Mouse (Mus musculus): Measurements from ENCODE around the gene Bag5. TPM values are rescaled to one million over a fixed set of nuclear protein-coding genes. Genes with fewer than 3 reads are reported as not detected.

Gene Bag5
- total RNA-seq, 2 experiments from 2014 or later = 10.8 to 21.8 TPM

DNA sequence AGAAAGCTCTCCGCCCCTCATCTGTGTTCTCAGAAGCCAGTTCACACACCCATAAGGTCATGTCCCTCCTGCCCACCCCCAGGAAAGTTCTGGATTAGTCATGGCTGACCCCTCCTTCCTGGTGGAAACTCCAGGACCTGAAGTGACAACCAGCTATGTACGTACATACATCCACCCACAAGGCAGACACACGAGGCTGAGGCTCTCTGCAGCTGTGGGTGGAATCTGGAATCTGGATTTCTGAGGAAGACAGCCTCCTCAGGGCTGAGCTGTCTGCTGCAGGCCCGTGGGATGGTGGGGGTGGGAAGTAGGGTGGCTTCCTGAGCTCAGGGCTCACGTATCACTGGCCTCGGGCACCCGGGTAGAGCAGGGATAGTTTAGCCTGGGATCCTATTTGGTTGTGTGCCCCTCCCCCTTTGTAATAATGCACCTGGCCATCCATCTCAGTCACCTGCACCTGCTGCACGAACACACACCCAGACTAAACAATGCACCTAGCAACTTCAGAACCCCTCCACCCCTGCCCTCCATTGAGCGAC, 12.1 kb downstream of the Bag5 start:
- no peak for ATAC-seq (ENCODE audit: poor library complexity, severe bottlenecking)

DNA sequence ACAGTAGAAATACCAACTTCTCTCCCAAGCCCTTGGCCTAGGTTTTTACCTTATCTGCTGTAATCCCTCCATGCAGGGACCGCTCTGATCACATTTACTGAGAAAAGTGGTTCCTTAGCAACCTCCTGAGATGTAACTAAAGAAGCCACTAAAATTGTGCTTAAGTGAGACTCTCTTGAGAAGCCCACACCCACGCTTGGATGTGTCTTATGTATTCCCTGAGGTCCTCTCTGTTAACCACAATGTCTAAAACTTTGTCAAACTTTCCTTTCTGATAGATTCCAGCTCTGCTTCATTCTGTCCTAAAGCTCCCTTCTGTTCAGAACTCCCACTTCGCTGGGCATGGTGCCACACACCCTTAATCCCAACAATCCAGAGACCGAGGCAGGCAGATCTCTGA, 13.5 kb downstream of the Bag5 start:
- no peak for ATAC-seq (ENCODE audit: poor library complexity, severe bottlenecking)

DNA sequence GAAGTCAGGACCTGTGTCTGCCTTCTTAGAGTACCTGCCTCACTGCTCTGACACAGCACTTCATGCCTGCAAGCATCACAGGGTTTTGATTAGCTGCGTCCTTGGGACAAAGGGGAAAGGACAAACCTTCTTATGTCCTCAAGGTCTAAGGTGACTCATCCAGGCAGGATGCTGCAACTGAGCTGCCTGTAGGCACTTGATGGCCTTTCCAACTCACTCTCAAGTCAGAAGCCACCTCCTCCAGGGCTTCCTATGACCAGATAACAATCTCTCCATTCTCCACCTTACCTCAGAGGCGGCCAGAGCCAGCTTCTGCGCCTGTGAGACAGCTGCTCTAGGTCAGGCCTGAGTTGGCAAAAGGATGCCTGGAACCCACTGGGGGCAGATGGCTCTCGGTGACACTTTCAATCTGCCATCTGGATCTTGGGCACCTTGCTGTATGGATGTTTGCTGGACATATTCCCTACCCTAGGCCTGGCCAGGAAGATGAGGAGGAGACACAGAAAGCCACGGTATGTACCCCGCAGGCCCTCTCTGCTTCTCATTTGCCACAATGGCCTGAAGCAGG, 14.6 kb downstream of the Bag5 start:
- no peak for ATAC-seq (ENCODE audit: poor library complexity, severe bottlenecking)

DNA sequence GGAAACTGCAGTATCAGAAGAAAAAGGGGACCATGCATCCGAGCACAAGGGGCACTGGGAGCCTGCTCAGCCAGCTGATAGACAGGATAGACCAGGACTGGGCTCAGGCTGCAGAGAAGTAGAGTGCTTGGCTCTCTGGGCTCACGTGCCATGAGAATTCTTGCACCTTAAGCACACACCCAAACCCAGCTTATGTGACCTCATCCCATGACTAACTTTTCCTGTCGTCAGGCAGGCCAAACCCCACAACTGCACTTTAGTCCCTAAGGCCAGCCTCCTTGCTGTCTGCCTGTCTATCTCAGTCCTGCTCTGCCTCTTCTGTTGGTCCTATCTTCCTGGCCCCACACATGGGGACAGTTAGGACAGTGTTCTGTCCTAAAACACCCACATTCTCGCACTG, 15.3 kb downstream of the Bag5 start:
- no peak for ATAC-seq (ENCODE audit: poor library complexity, severe bottlenecking)

DNA sequence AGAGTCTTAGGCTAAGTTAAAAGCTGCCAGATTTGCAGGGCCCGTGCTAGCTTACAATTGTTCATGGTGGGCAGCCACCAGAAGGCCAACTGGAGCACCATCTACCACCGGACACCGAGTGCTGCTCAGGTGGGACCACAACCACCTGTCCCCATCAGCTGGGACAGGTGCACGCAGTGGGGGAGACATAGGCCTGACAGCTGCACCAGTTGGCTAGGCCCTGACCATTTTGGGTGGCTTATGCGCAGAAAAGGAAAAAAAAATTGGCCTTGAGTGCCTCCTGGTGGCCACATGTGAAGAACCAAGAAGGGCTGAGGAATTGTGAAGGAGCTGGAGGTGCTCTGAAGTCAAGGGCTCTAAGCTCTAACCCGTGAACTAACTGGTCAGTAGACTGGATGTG, 16.8 kb downstream of the Bag5 start:
- ATAC-seq (ENCODE audit: poor library complexity, severe bottlenecking) = peak; percentile 77

DNA sequence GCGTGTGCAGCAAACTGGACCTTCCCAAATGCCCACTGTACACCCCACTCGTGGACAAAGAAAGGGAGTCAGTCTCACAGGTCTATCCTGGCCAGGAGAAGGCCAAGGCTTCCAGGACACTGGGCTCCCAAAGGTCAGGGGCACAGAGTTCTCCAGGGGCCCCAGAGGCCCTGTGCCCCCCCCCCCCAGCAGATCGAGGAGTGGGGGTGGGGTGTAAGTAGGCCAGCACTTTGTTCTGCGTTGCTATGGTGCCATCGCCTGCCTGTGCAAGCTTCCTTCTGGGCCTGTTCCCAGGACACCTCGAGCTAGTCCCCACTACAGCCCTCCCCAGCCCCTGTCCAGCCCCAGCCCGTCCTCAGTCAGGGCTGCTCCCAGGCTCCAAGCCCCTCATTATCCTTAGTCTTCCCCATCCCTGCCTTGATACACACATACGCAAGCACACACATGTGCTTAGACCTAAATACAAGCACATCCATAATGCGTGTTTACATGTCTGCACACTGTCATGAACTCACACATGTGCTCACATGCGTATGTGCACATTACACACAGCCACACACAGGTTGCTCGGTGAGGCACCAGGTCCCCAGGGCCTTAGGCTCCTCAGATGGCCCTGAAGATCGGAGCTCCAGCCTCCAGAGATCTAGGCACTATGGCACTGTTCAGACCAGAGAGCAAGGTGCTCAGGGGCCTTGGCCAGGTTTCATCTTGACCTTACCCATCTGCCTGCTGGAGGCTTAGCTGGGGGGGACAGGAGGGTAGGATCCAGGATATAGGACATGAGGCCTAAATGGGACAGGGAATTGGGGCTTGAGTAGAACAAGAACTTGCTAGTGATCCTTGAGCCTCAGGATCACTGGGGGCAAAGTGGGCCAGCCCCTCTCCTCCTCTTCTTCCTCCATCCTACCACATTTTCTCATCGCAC, 17.9 kb downstream of the Bag5 start:
- no peak for ATAC-seq (ENCODE audit: poor library complexity, severe bottlenecking)

DNA sequence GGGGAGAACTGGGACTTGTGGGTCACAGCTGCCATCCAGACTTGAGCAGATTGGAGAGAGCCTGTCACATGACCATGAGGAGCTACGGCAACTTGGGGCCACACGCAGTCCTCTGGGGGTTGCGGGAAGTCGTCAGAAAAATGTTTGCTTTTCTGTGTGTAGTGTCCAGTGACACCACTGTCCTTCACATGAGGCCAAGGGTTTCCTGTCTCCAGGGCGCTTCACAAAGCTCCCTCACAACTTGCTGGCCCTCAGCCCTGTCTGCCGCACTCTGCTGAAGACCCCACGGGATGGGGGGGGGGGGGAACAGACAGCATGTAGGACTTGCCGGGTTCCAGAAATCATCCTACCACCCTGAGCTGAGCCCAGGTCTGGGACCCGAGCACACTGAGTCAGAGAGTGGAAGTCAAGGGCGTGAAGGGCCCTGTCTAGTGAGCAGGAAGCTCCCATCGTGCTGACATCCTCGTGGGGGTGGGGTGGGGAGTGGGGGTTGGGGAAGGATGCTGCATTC, 18.7 kb downstream of the Bag5 start:
- no peak for ATAC-seq (ENCODE audit: poor library complexity, severe bottlenecking)

DNA sequence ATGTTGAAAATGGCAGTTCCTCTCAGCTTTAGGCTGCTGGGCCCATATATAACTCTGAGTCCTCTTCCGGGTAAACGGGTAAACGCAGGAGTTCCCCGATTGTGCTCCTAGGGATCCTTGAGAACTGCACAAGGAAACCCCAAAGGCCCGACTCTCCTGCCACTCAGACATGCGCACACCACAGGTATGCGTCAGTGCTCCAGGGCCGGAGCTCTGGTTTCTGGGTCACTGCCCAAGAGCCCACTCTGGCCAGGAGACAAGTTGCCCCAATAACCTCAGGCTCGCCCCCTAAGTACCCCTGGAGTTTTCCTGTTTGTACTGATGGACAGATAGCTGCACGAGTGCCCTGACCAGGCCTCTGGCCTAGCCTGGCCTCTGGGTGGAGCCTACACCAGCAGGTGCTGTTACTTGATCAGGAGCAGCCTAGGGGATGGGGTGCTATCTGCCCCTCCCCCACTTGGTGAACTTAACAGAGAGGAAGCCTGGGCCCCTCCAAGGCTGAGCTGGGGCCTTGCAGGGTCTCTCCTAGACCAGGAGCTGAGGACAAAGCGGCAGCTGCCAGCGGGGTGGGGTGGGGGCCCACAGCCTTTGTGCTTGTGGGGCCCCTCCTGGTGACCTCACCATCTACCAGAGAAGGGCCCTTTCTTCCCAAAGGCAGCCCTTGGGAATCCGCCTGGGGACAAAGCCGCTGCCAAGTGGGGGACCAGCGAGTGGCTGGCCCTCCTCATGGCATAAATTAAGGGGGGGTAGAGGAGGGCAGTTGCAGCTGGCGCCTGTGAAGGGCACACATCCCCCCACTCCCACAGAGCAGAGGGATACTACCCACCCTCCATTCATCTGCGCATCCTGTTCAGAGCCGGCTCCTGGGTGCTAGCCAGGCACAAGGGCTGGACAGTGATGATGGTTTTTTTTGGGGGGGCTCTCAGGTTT, 19.5 kb downstream of the Bag5 start:
- ATAC-seq (ENCODE audit: poor library complexity, severe bottlenecking) = no peak

DNA sequence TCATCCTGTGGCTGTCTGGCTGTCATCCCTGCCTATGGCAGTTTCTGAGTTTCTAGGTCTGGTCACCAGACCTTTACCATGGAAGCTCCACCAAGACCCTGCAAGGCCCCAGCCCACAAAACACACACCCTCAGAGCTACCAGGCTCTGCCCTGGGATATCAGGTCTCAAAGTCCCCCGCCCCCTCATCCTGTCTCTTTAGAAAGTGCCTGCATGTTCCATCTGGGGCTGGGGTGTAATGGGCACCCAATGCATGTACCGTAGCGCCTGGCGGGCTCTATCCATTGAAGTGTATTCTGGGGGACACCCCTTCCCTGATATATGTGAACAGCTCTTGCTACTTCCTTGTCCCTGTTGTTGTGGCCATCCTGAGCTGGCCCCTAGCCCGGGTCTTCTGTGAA, 20.2 kb downstream of the Bag5 start:
- no peak for ATAC-seq (ENCODE audit: poor library complexity, severe bottlenecking)

DNA sequence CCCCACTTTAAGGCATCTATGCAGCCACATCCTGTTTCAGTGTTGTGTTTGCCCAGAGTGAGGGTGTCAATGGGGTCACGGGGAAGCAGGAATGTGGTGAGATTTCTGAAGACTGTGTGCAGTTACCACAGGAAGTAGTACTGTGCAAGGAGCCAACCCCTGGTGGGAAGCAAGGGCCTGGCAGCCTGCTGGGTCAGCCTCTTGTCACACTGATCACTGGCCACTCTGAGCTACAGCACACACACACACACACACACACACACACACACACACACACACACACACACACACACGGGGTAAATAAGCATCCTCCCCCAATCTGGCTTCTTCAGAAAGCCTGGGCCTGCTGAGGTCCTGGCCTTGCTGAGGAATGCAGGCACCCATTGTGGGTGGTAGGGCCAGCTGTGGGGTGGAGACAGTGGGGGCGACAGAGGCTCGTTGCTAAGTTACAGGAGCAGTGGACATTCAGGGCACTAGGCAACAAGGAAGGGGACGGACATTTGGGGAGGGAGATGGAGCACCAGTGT, 21.6 kb downstream of the Bag5 start:
- peak; percentile 76 for ATAC-seq (ENCODE audit: poor library complexity, severe bottlenecking)

DNA sequence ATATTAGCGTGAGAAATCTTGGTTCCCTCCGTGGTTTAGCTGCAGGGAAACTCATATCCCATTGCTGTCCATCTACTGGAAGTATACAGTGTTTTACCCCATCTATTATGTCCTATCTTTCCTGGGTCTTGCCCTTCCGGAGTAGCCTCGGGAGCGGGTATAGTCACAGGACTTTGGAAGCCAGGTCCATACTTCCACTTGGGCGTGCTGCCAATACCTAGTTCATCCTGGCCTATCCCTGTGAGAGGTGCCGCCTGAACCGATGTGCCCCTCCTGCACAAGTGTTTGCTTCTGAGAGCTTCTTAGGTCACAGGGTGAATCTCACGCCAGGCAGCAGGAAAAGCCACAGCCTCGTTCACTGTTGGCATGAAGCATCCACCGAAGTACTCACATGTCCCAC, 23.6 kb downstream of the Bag5 start:
- ATAC-seq (ENCODE audit: poor library complexity, severe bottlenecking) = no peak

DNA sequence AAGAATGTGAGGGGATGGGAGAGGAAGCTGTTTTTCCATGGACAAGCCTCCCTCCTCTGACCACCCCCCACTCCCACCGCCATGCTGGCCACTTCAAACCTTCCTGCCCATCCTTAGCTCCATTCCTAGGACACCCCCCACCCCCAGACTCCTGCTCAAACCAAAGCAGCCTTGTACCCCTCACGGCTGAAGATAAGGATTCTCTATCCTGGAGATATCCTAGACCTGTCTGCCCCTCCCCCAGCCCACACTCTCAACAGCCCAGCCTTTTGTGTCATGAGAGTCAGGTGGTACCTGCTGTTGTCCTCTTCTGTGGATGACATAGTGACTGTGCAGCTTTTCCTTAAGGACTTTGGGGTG, 25.0 kb downstream of the Bag5 start:
- ATAC-seq (ENCODE audit: poor library complexity, severe bottlenecking) = no peak

DNA sequence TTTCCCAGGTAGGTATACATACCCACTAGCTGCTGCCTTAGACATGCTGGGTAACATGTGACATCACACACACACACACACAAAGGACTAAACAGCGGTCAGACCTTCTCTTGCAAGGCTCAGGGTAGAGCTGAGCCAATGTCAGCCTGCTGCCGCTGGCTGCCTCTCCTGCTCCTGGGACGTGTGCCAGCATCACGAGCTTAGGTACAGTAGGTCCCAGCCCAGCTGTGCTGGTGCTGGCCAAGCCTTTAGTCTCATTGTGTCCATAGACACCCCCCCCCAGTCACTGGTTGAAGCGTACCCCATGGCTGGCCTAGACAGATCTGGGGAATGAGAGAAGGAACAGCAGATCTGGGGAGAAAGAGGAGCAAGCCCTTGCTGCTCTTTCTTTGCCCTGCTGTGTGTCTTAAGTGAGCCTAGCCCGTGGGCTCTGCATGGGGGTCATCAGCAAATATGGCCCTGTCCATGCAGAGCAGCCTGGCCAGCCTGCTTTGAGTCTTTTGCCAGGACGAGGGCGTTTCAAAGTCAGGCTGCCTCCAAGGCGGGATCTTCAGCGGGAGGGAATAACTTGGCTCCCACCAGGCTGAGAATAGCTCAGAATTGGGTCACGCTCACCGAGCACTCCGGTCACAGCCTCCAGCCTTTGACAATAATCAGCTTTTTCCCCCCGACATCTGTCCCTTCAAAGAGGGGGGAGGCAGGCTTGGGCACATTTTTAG, 25.5 kb downstream of the Bag5 start:
- ATAC-seq (ENCODE audit: poor library complexity, severe bottlenecking) = no peak

DNA sequence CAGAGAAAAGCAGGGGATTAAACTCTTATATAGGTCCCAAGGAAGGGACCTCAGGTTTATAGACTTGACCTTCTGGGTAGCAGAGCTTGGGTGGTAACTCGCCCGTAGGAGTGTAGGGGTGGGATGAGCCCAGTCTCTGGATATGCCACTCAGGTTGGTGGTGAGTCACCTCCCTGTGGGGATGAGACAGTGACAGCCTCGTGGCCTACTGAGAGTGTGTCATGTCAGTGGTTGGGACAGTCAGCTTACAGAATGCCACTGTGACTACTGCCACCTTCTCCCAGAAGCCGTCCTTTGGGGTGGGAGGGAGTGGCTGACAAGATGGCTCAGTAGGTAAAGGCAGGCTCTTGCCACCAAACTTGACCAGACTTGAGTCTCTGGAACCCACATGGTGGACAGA, 26.7 kb downstream of the Bag5 start:
- no peak for ATAC-seq (ENCODE audit: poor library complexity, severe bottlenecking)

DNA sequence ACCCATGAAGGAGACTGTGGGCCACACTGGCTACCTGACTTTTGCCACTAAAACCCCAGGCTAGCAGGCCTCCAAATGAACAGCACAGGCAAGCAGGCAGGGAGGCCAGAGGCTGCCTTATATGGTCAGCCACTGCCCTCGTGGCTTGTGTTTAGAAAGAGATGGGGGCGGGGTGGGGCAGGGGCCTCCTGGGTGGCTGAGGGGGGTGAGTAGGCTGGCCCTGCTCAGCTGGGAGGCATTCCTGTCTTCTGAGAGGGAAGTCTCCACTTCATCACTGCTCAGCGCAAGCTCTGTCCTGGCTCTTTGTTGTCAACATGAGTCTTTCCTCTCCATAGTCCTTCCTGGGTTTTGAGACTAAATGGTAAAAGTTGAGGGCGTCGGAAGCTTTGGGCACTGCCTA, 30.3 kb downstream of the Bag5 start:
- ATAC-seq (ENCODE audit: poor library complexity, severe bottlenecking) = no peak

DNA sequence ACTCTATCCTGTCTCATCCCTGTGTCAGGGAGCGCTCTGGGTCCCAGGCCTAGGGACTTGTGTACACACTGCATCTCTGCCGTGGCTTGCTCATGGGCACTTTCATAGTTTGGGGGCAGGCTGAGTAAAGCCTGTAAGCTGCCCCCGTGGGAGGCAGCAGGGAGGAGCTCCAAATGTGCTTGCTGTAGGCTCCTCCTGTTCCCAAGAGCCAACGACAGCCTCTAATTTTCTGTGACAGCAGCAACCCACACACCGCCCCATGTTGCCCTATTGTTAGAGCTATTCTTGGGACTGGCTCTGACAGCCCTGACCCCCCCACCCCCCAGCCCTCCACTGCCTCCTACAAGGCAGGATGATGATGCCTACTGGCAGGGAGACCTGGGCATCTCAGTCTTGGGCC, 31.1 kb downstream of the Bag5 start:
- ATAC-seq (ENCODE audit: poor library complexity, severe bottlenecking) = no peak

DNA sequence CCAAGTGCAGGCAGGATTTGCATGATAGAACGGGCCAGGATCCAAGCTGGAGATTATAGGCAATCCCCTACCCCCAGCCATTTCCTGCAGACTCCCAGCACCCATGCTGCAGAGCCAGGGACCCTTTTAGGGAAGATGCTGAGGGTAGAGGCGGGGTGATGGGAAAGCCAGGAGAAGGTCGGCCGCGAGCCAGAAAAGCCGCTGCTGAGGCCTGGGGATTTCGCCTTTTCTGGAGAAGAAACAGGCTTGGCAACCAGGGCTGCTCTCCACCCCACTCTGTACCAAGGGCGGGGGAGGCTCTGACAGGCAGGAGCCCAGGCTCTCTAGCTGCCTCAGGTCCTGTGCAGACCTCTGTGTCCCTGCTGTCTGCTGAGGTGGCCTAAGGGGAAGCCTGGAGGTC, 31.8 kb downstream of the Bag5 start:
- no peak for ATAC-seq (ENCODE audit: poor library complexity, severe bottlenecking)

DNA sequence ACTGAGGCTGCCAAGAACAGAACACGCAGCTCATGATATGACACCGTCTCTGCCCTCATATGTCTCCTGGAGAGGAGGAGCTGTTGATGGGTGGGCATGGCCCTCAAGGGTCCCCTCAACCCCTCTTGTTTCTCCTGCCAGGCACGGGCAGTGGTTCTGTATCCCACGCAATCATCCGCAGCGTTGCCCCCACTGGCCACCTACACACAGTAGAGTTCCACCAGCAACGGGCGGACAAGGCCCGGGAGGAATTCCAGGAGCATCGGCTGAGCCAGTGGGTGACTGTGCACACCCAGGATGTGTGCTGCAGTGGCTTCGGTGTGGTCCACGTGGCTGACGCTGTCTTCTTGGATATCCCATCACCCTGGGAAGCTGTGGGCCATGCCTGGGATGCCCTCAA, 32.4 kb downstream of the Bag5 start:
- no peak for ATAC-seq (ENCODE audit: poor library complexity, severe bottlenecking)

DNA sequence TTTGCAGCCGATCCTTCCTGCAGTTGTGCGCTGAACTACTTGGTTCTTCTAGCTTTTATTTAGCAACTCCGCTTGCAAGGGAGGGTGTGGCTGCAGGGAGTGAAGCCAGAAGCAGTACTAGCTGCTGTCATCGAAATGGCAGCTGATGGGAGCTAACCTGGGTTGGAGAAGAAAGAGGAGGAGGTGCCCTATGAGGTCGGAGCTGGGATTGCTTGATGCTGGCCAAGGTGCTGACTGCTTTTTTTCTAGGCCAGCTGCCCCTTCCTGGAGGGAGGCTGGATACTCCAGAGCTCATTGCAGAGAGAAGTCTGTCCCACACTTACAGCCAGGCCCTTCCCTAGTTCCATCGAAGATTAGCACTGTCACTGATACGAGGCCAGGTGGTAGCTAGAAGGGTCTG, 34.1 kb downstream of the Bag5 start:
- no peak for ATAC-seq (ENCODE audit: poor library complexity, severe bottlenecking)

DNA sequence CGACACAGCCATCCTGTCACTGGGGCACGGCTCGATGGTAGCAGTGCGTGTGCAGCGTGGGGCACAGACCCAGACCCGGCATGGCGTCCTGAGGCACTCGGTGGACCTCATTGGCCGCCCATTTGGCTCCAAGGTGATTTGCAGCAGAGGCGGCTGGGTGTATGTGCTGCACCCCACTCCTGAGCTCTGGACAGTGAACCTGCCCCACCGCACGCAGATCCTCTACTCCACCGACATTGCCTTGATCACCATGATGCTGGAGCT, 34.5 kb downstream of the Bag5 start:
- ATAC-seq (ENCODE audit: poor library complexity, severe bottlenecking) = no peak
